Mouse (Mus musculus): ENCODE results near the gene Sun1.

- TF ChIP-seq POLR2A (IDR thresholded peaks at IDR 0.05; ENCODE audit: borderline replicate concordance, insufficient read depth, low read length) (no peak), CTCF (IDR thresholded peaks at IDR 0.05; ENCODE audit: borderline replicate concordance, insufficient read depth, low read depth, low read length) (no peak)
These were observed 15.7 kb downstream of the Sun1 start for GRCm38 (mm10) chr5:139216121-139216520.

All from cerebellum, adult 2 months (tissue).